Mouse (Mus musculus): Measurements from ENCODE around the gene Mrps33. TPM values are rescaled to one million over a fixed set of nuclear protein-coding genes. Genes with fewer than 3 reads are reported as not detected.

Mrps33 gene
- polyA plus RNA-seq, 1 experiment, result 131 TPM

- Histone ChIP-seq H3K4me1 (ENCODE audit: control insufficient read depth, insufficient read depth, low read length) (no peaks in the 10 kb centered on the region), H3K4me3 (ENCODE audit: insufficient read depth, low read length) (no peak overlapping the region), H3K27ac (ENCODE audit: insufficient read depth, low read length) (no peak overlapping the region)
- TF ChIP-seq CTCF (IDR thresholded peaks at IDR 0.05; ENCODE audit: borderline replicate concordance, insufficient read depth, low read length), result no peak
- no peak for TF ChIP-seq POLR2A (IDR thresholded peaks at IDR 0.05; ENCODE audit: low read depth, low read length)
Observed at GRCm38 (mm10) chr6:39806336-39806735, 4.5 kb downstream of the Mrps33 start.

GRCm38 (mm10) chr6:39805916-39806315 is 4.9 kb downstream of the Mrps33 start:
- H3K4me3 ChIP-seq (ENCODE audit: insufficient read depth, low read length), result no peak overlapping the region
- TF ChIP-seq CTCF (IDR thresholded peaks at IDR 0.05; ENCODE audit: borderline replicate concordance, insufficient read depth, low read length) (no peak), POLR2A (IDR thresholded peaks at IDR 0.05; ENCODE audit: low read depth, low read length) (no peak)
- H3K27ac ChIP-seq (ENCODE audit: insufficient read depth, low read length), result no peak overlapping the region
- no peaks in the 10 kb centered on the region for H3K4me1 ChIP-seq (ENCODE audit: control insufficient read depth, insufficient read depth, low read length)

GRCm38 (mm10) chr6:39800977-39801376 is 9.8 kb downstream of the Mrps33 start:
- Histone ChIP-seq H3K27ac (ENCODE audit: insufficient read depth, low read length) (no peak overlapping the region), H3K4me1 (ENCODE audit: control insufficient read depth, insufficient read depth, low read length) (no peaks in the 10 kb centered on the region), H3K4me3 (ENCODE audit: insufficient read depth, low read length) (no peak overlapping the region)
- TF ChIP-seq POLR2A (IDR thresholded peaks at IDR 0.05; ENCODE audit: low read depth, low read length), result no peak
- TF ChIP-seq CTCF (IDR thresholded peaks at IDR 0.05; ENCODE audit: borderline replicate concordance, insufficient read depth, low read length), result no peak

- Histone ChIP-seq H3K4me1 (ENCODE audit: control insufficient read depth, insufficient read depth, low read length) (no peaks in the 10 kb centered on the region), H3K4me3 (ENCODE audit: insufficient read depth, low read length) (no peak overlapping the region), H3K27ac (ENCODE audit: insufficient read depth, low read length) (no peak overlapping the region)
- no peak for TF ChIP-seq CTCF (IDR thresholded peaks at IDR 0.05; ENCODE audit: borderline replicate concordance, insufficient read depth, low read length)
Observed at GRCm38 (mm10) chr6:39797076-39797475, 13.7 kb downstream of the Mrps33 start.

GRCm38 (mm10) chr6:39796150-39796549 is 14.6 kb downstream of the Mrps33 start:
- TF ChIP-seq CTCF (IDR thresholded peaks at IDR 0.05; ENCODE audit: borderline replicate concordance, insufficient read depth, low read length) (no peak), POLR2A (IDR thresholded peaks at IDR 0.05; ENCODE audit: low read depth, low read length) (no peak)
- Histone ChIP-seq H3K4me3 (ENCODE audit: insufficient read depth, low read length) (no peak overlapping the region), H3K27ac (ENCODE audit: insufficient read depth, low read length) (no peak overlapping the region), H3K4me1 (ENCODE audit: control insufficient read depth, insufficient read depth, low read length) (no peaks in the 10 kb centered on the region)

- no peak for TF ChIP-seq CTCF (IDR thresholded peaks at IDR 0.05; ENCODE audit: borderline replicate concordance, insufficient read depth, low read length)
- Histone ChIP-seq H3K27ac (ENCODE audit: insufficient read depth, low read length) (no peak overlapping the region), H3K4me3 (ENCODE audit: insufficient read depth, low read length) (no peak overlapping the region), H3K4me1 (ENCODE audit: control insufficient read depth, insufficient read depth, low read length) (no peaks in the 10 kb centered on the region)
Observed at GRCm38 (mm10) chr6:39791806-39792205, 19.0 kb downstream of the Mrps33 start.

GRCm38 (mm10) chr6:39788408-39788807 is 22.4 kb downstream of the Mrps33 start:
- Histone ChIP-seq H3K27ac (ENCODE audit: insufficient read depth, low read length) (no peak overlapping the region), H3K4me1 (ENCODE audit: control insufficient read depth, insufficient read depth, low read length) (no peaks in the 10 kb centered on the region), H3K4me3 (ENCODE audit: insufficient read depth, low read length) (no peak overlapping the region)
- TF ChIP-seq POLR2A (IDR thresholded peaks at IDR 0.05; ENCODE audit: low read depth, low read length) (no peak), CTCF (IDR thresholded peaks at IDR 0.05; ENCODE audit: borderline replicate concordance, insufficient read depth, low read length) (no peak)

GRCm38 (mm10) chr6:39787783-39788182 is 23.0 kb downstream of the Mrps33 start:
- Histone ChIP-seq H3K4me3 (ENCODE audit: insufficient read depth, low read length) (no peak overlapping the region), H3K4me1 (ENCODE audit: control insufficient read depth, insufficient read depth, low read length) (no peaks in the 10 kb centered on the region), H3K27ac (ENCODE audit: insufficient read depth, low read length) (no peak overlapping the region)
- TF ChIP-seq CTCF (IDR thresholded peaks at IDR 0.05; ENCODE audit: borderline replicate concordance, insufficient read depth, low read length), result no peak
- no peak for TF ChIP-seq POLR2A (IDR thresholded peaks at IDR 0.05; ENCODE audit: low read depth, low read length)

GRCm38 (mm10) chr6:39785944-39786343 is 24.8 kb downstream of the Mrps33 start:
- Histone ChIP-seq H3K27ac (ENCODE audit: insufficient read depth, low read length) (no peak overlapping the region), H3K4me1 (ENCODE audit: control insufficient read depth, insufficient read depth, low read length) (no peaks in the 10 kb centered on the region), H3K4me3 (ENCODE audit: insufficient read depth, low read length) (no peak overlapping the region)
- no peak for TF ChIP-seq CTCF (IDR thresholded peaks at IDR 0.05; ENCODE audit: borderline replicate concordance, insufficient read depth, low read length)
- no peak for TF ChIP-seq POLR2A (IDR thresholded peaks at IDR 0.05; ENCODE audit: low read depth, low read length)

GRCm38 (mm10) chr6:39783521-39783920 is 27.3 kb downstream of the Mrps33 start:
- Histone ChIP-seq H3K4me3 (ENCODE audit: insufficient read depth, low read length) (no peak overlapping the region), H3K27ac (ENCODE audit: insufficient read depth, low read length) (no peak overlapping the region)
- no peak for TF ChIP-seq POLR2A (IDR thresholded peaks at IDR 0.05; ENCODE audit: low read depth, low read length)

GRCm38 (mm10) chr6:39782618-39783017 is 28.2 kb downstream of the Mrps33 start:
- Histone ChIP-seq H3K27ac (ENCODE audit: insufficient read depth, low read length) (no peak overlapping the region), H3K4me3 (ENCODE audit: insufficient read depth, low read length) (no peak overlapping the region), H3K4me1 (ENCODE audit: control insufficient read depth, insufficient read depth, low read length) (no peaks in the 10 kb centered on the region)
- TF ChIP-seq POLR2A (IDR thresholded peaks at IDR 0.05; ENCODE audit: low read depth, low read length), result no peak
- no peak for TF ChIP-seq CTCF (IDR thresholded peaks at IDR 0.05; ENCODE audit: borderline replicate concordance, insufficient read depth, low read length)

More at GRCm38 (mm10) chr6:39783521-39783920, 27.3 kb downstream of the Mrps33 start:
- no peaks in the 10 kb centered on the region for H3K4me1 ChIP-seq (ENCODE audit: control insufficient read depth, insufficient read depth, low read length)
